Mouse (Mus musculus): ENCODE data around the gene Edc3.

GRCm38 (mm10) chr9:57708068-57708719, at the start of gene Edc3:
- TF ChIP-seq CTCF (IDR thresholded peaks at IDR 0.05; ENCODE audit: insufficient read depth, low read length) (no peak), POLR2A (IDR thresholded peaks at IDR 0.05; ENCODE audit: borderline replicate concordance, extremely low read depth, low read depth, low read length) (peak; percentile 70; the same call in 1 of the 2 replicates)

Measured in lung, adult 2 months (tissue).